Mouse (Mus musculus) kidney, postnatal 36 days (tissue): ENCODE results near the gene Stpg4.
A peak's percentile ranks its signal among the peaks of the same experiment; 100 is the strongest.

Experiments
- DNase-seq, 2 experiments: peaks; one replicate each; pipeline ENCODE4 v3.0.0; 2021 to 2022; ENCODE audit warnings: mixed read lengths in 2 of 2

Gene Stpg4

DNA sequence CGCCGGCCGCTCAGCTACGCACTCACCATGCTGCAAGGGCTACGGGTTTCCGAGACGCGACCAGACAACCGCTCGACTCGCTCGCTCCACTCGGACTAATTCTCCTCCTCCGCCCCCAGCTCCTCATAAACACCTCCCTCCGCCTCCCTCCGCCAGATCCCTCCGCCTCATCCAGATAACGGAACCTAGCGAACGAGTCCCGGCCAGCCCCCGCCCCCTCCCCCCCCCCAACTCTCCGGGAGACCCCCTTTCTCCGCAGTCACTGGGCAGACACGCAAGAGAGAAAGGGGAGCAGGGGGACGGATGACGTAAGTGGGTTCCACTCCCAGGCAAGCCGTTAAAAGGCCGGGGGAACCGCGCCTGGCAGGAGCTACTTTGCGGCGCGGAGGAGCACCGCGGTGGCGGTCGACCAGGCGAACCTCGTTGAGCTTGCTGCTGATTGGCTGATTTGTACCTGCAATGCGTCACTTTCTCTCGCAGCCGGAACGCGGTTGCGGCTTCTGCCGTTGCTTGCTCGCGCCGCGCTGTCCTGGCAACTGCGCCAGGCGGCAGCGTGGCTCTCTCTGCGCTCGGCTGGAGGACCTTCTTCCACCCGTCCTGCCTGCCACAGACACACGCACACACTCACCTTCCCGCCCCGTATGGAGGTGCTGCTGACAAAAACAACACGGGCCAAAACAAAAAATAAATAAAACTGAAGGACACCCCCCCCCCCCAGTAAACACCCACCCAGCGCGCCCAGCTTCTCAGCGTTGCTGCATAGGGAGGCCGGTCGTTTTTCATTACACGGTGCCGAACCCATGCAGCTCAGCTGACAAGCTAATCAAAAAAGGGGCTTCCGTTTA is 19.4 kb upstream of the Stpg4 start, which contains the start of gene Calm2:
Calm2 (minus strand) TSS at position 169 of the 845 bp plus-strand sequence.
- DNase-seq, result peak; percentile 98 to 99

DNA sequence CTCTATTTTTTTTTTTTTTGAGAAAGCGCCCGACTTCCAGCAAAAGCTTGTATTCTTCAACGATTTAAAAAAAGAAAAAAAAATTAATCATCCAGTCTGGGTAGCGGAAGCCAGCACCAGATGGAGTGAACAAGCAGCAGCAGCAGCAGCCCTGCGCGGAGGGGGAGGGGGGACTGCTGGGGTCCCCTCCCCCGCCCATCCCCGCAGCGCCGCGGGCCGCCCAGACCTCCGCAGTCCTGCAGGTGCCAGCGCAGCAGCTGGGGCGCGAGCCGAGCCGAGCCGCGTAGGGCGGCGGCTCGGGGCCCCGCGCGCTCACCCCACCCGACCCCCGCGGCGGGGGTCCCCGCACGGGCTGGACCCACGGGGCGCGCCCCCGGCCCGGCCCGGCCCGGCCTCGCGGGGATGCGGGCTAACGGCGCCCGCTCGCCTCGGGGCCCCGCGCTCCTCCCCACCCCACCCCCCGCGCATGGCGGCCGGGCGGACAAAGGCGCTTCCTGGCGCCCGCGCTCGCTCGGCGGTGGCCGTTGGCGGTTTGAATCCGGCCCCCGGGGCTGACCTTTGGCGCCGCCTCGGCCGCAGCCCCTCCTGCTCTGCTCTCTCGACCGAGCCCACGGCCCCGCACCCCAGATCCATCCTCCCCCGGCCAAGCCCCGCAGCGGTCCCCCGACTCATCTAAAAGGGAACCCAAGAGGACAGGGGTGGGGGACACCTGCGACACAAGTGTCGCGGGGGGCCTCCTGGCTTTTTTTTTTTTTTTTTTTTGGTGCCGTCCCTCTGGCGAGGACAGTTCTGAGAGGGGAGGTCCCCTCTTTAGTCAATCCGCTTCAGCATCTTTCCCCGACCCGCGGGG is 18.6 kb upstream of the Stpg4 start:
- peak; percentile 67 to 82 for DNase-seq

DNA sequence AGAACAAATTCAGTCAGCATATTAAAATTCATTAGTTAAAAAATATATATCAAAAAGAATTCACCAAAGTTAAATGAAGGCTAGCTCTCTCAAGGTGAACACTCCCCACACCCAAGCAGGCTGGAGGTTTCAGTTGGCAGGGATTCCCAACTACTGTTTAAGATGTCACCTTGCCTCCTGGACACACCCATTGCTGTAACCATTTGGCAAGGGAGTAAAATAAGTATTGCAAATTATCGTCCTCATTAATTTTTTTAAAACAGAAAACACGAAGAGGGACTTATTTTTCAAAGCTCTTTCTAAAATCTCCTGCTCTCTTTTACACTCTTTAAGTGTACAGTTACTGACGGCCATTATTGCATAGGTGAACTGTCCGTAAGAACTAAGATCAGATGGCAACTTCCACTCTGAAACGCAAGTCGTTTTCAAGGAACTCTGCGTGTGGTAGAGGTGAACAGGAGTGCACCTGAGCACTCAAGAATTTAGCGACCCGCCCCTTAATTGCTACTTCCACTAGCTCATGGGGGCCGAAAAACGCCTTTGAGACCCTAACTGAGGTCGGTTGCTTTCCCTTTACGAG is 17.9 kb upstream of the Stpg4 start:
- DNase-seq, result no peak

DNA sequence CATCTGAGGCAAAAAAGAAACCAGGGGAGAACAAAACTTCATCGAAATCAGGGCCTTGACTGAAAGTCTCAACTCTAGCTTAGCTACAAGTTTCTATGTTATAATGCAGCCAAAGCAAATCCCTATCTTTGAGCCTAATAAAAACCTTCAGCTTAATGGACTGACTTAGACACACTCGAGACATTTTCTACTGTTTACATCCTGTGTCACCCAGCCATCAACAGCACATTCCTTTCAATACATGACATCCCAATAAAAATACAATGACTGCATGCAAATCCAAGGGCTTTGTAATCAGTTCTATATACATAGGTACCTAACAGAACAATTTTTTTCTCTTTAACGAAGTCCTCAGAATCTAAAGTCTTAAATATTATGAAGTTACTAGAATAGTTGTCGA is 17.2 kb upstream of the Stpg4 start:
- no peak for DNase-seq

DNA sequence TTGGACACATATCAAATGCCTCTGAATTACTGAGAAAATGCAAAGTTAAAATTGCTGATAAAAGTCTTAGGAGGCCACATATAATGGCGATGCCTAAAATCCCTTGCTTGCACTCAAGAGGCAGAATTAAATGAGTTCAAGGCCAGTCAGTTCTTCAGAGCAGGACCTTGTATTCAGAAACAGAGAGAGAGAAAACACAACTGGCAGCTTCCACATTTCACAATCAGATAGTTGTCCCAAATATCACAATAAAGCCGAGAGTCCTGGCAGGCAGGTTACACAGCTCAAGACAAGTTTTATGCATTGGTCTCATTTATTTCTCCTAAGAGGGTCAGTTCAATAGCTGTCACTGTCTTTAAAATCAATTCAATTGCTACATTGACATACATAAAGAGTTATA is 14.0 kb upstream of the Stpg4 start:
- DNase-seq, result no peak

DNA sequence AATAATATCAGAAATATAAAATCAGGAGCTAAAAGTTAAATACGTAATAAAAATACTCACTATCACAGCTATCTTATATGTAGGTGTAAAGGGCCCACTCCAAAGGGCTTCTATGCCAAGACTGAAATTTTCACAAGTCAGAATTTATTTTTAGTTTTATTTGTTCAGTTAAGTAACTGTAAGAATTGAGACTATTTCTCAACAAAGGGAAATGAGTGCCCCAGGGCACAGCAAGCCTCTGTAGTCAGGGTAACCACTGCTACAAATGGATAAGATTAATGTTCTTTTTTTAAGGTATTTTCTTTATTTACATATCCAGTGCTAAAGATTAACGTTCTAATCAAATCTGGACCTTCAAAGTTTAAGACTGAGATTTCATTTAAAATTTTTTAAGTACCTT is 11.9 kb upstream of the Stpg4 start:
- no peak for DNase-seq

DNA sequence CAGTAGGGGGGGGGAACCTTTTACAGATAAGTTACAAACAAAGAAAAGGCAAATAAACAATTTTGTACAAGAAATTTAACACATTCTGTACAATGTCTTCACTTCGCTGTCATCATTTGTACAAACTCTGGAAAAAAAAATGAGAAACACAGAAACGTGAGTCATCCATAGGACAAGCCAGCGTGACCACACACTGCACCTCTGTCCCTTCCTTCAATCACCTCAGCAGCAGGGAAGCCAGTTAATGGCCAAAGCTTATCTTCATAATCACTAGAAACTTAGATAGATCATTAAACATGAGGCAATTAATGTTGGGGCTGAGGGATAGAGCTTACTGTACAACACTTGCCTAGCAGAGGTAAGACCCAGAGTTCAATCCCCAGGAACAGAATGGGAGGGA is 6.4 kb upstream of the Stpg4 start:
- DNase-seq, result no peak

DNA sequence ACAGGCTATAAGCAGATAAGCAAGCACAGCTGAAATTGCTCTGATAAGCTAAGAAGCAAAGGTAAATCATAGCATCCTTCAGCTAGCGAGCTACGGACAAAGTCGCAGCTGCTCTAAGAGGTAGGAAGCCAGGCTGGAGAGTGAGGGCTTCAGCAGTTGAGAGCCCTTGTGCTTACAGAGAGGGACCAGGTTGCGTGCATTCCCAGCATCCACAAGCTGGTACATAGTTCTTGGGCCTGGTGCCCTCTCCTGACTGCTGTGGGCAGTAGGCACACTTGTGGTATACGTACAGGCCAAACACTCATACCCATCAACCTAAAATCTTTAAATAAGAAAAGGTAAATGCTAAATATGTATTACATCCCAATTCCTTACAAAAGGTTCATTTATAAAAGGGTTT is 5.2 kb upstream of the Stpg4 start:
- no peak for DNase-seq

DNA sequence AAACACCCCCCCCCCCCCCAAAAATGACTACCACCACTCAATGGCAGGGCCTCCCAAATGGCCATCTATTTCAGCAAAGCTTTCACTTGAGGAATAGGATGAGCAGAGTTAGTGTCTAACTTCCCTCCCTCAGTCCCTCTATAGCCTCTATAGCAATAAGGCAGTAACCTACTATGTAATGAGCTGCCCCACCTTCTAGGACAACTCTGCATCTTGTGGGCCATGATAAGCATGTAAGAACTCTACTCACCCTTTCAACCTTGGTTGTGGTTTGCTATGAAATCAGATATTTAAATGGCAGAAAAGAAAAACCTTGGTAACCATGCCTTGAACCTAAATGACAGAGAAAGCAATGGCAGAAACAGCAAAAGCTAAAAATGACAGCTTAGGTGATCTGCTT is 4.8 kb upstream of the Stpg4 start:
- DNase-seq, result no peak

DNA sequence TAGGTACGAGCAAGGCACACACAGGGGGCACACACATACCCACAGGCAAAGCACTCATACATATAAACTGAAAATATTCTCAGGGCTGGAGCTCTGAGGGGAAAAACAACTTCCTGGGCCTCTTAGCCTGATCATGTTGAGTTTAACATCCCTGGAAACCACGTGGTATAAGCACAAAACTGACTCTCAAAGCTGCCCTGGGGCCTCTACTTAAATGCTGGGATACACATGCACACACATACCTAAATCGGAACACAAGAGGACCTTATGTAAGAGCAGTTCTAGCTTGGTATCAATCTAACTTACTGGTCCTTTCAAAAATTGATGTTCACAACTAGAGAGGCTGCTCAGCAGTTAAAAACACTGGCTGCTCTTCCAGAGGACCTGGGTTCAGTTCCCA is 1.9 kb upstream of the Stpg4 start:
- no peak for DNase-seq

DNA sequence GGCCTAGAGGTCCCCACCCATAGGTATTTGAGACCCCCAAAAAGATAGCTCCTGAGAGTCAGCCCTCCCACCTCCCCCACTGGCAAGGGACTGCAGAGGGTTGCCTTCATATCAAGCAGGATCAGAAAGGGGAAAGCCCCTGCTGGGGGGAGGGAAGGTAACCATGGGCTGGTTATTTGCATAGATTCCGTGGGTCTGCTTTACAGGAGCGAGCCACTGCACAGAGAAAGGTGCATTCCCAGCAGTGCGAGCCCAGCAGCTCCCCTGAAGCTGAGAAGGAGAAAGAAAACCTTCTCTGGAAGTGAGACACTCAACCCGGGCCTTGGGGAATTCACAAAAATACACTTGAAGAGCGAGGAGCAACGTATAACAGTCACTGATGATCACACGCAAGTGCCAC is 9.5 kb downstream of the Stpg4 start:
- DNase-seq, result no peak

DNA sequence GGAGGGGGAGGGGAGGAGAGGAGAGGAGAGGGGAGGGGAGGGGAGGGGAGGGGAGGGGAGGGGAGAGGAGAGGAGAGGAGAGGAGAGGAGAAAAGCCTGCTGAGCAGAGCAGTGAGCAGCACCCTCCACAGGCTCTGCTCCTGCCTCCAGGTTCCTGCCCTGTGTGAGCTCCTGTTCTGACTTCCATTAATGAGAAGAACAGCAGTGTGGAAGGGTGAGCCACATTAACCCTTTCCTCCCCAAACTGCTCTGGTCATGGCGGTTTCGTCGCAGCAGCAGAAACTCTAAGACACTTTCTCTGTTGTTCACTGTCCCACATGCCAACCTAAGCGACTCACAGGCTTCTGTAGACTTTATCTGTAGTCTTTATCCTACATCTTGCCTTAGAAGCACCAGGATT is 20.9 kb downstream of the Stpg4 start:
- no peak for DNase-seq

DNA sequence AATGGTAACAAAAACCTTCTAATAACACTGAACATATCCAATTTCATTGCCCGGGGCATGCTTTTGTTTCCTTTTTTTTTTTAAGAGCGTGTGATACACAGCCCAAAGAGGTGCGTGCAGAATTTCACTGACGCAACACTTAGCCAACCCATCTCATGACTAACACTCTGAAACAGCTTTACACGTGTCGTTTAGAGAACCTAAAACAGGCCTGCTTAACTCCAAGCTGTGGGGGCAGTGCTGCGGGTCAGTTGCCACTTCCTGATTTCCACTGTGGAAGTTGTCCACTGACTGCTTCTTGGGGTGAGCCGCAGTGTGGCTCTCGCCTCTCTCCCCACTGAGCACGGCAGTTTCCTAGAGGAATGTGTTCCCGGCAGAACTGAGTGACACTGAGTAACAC is 22.0 kb downstream of the Stpg4 start:
- DNase-seq, result no peak

DNA sequence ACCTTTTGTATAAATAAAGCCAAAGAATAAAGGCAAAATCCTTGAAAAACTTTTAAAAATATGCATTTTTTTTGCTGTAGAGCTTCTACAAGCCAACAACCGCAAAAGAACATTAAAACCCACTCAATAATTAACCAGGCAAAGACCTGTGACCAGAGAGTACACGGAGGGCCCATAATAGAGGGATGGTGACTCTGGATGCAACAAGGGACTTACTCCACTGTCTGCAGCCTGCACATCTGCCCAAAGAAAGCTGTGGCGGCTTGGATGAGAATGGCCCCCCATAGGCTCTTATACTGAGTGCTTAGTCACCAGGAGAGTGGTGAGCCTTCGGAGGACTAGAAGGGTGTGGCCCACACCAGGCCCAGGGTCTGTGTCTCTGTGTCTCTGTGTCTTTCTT is 24.1 kb downstream of the Stpg4 start:
- no peak for DNase-seq

DNA sequence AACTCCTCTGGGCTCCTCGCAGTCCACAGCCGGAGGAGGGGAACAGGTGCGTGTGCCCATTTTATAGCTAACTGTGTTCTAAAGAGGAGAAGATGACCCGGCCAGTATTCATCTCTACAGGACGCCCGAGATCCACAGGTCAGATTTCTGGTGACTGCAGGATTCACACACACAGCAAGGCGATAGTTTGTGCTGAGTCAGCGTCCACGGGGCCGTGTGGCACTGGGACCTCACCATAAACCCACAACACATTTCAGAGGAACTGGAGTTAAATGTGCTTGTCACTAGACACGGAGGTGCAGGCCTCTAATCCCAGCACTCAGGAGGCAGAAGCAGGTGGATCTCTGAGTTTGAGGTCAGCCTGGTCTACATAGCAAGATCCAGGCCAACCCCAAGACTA is 25.1 kb downstream of the Stpg4 start:
- no peak for DNase-seq

DNA sequence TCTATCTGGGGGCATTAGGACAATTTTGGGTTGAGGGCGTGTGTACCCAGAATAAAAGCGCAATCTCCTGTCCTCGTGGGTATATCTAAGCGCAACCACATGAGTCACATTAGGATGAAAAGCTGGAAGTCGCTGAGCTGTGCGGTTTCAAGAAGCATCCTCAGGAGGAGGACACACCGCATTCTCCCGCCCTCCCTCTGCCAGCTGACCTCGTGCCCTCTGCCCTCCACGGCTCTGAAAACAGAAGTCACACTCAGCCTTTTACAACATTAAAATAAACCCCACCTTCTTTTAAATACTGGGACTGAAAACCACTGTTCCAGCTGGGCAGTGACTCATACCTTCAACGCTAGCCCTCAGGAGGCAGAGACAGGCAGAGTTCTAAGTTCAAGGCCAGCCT is 30.5 kb downstream of the Stpg4 start:
- no peak for DNase-seq

DNA sequence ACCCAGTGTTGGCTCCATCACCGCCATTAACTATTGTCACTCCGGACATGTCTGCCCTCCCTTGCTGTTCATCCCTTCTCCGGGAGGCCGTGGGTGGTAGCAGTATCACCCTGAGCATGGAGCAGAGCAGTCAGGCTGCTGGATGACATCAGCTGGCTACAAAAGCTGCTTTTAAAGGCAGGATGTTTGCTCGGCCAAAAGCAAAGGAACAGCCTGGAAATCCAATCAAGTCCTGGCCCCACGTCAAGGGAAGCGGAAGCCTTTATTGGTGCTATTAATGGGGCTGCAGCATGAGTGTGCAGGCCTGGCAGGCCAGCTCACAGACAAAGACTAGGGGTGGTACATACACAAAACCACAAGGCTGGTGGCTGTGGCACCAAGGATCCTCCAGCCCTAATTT is 36.3 kb downstream of the Stpg4 start:
- peak; percentile 54 to 66 for DNase-seq

DNA sequence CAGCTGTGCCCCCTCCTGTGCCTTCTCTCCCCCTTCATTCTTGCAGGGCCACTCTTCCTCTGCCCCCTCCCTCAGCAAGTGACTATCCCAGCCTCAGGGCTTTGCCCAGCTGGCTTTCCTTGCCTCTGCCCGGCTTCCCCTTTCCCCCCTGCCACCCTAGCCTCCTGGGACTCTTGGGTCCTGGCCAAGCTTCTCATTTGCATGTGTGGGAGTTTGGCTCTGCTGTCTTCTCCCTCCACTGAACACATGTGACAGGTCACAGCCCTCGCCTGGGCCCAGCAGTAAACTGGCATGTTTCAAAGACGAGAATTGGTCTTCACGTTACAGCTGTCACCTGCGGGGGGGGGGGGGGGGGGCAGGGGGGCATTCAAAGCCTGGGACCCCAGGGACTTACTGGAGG is 40.5 kb downstream of the Stpg4 start:
- DNase-seq, result peak; percentile 54 to 67

DNA sequence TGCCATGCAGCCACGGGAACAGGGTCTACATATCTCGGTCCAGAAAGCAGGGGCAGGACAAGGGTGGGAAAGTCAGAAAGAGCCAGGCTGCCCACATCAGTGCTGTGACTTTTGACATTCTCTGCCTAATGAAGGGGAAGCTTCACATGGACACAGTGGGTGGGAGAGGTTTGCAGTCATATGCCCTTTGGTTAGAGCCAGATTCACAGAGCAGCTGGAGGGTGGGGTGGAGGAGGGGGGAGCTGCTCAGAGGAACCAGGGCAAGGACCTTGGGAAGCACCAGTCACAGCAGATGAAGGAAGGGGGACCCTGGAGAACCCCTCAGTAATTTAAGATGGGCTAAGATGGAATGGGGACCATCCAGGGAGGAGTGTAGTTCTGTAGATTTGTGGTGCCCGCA is 41.7 kb downstream of the Stpg4 start:
- DNase-seq, result no peak

DNA sequence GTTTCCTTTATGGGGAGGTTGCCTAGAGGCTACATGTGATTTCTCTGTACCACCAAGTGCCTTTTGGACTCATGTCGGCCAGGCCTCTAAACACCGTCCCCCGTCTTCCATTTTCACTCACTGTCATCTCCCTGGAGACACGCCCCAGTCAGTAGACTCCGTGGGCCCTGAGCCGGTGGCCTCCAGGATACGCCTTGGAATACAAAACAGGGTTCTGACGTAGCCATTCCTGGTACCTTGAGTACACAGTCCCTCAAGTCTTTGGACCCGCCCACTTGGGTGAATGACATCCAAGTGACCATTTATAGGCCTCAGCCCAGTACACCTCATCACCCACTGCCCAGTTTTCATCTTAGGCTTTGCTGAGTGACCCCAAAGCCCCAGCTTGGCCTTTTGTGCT is 46.9 kb downstream of the Stpg4 start:
- DNase-seq, result no peak

DNA sequence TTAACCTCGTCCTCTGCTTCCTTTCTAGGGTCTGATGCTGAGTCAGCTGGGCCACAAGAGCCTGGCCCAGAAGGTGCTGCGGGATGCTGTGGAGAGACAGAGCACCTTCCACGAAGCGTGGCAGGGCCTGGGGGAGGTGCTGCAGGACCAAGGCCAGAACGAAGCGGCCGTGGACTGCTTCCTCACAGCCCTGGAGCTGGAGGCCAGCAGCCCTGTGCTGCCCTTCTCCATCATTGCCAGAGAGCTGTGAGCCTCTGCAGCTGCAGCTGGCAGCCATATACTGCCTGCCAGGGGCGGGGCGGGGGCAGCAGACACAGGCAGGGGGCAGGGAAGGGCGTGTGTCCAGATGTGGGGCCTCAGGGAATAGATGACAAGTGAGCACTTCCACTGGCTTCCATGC is 47.7 kb downstream of the Stpg4 start:
- DNase-seq, result no peak

DNA sequence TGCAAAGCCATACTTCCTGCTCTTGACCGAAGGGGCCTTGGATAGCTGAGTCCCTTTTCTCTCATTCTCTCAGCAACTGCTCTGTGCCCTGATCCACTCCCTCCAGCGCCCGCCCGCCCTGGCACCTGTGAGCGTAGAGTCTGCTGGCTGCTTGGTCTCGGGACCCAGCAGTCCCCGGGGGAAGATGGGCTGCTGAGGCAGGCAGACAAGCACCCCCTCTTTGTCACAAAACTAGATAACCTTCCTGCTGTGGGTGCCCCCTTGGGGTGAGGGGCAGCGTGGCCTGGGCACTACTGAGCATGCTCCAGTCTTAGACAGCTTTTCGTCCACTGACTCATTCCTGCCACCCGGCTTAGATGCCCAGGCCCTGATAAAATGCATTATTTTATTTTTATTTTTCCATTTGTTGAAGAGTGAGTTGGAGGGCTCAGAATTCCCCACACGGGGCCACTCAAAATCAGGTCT is 48.3 kb downstream of the Stpg4 start:
- no peak for DNase-seq

DNA sequence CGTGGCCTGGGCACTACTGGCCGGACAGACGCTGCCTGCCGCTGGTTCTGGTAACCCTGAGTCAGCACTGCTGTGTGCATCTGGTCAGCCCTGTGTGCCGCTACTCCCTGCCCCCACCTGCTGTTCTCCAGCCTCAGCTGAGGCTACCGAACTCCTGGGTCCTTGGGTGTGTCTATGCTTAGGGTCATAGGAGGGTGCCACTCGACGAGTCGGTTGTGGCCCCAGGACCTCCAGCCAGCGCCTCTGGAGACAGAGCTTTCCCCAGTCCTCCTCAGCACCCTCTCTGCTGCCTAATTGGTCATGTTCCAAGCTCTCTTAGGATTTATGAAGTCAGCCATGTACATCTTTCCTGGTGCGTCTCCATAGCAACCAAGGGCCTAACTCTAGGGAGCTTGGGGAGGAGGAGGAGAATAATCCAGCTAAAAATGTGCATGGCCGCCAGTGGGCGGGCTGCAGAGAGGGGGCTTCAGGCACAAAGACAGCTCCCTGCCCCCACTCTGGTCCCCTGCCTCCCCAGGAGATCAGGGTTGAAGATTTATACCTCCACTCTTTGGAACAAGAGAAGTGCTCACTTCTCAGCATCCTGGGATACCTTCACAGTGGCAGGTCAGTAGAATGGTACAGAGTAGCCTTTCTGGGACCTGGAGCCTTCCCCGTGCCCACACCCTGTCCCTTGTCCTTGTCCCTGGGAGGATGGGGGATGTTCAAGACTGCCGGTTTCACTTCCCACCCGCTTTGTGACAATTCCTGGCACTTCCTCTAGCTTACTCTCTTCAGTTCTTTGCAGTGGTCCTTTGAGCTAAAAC is 49.0 kb downstream of the Stpg4 start:
- peak in 1 of 2 experiments; percentile 35 for DNase-seq
